Mouse (Mus musculus) midbrain, embryonic 12.5 days (tissue): ENCODE measurements at regions not wholly inside any gene's neighbourhood (a gene's known extent, or its start where the extent isn't known, plus 50 kb on each side); places are given as distances from the start of the nearest gene placed in this dataset.
A peak's percentile ranks its signal among the peaks of the same experiment; 100 is the strongest.

Experiments used
- ATAC-seq: fragments of 200-750 bp; cut with Nextera tagmentation; 2 replicates; pipeline ENCODE4 v1.8.0; 2017; ENCODE audit warnings: low read depth, moderate TSS enrichment, moderate library complexity; ENCODE audit not compliant: low FRiP score
- H3K27ac ChIP-seq: fragments of 300-500 bp; sonication (generic); replicated peaks from 2 replicates; pipeline ENCODE4 v1.5.1; 2016; ENCODE audit warnings: mild to moderate bottlenecking
- H3K27me3 ChIP-seq: fragments of 300-500 bp; sonication (generic); 2 replicates; pipeline ENCODE4 v1.6.1; 2016; ENCODE audit warnings: mild to moderate bottlenecking
- H3K36me3 ChIP-seq: fragments of 300-500 bp; sonication (generic); 2 replicates; pipeline ENCODE4 v1.6.1; 2016
- H3K4me1 ChIP-seq: fragments of 300-500 bp; sonication (generic); 2 replicates; pipeline ENCODE4 v1.6.1; 2016
- H3K4me2 ChIP-seq: fragments of 300-500 bp; sonication (generic); replicated peaks from 2 replicates; pipeline ENCODE4 v1.6.1; 2016; ENCODE audit warnings: mild to moderate bottlenecking, moderate library complexity
- H3K4me3 ChIP-seq: fragments of 300-500 bp; sonication (generic); 2 replicates; pipeline ENCODE4 v1.5.1; 2016; ENCODE audit warnings: mild to moderate bottlenecking
- H3K9ac ChIP-seq: fragments of 300-500 bp; sonication (generic); replicated peaks from 2 replicates; pipeline ENCODE4 v1.6.1; 2016; ENCODE audit warnings: mild to moderate bottlenecking, moderate library complexity
- H3K9me3 ChIP-seq: fragments of 300-500 bp; sonication (generic); 2 replicates; pipeline ENCODE4 v1.6.1; 2016; ENCODE audit warnings: mild to moderate bottlenecking
- WGBS: fragments of 180-500 bp; shearing (Covaris S2); methylation state at CpG from one replicate; pipeline ENCODE4 v1.1.7; 2016; 5-methylcytosine and 5-hydroxymethylcytosine counted together

DNA sequence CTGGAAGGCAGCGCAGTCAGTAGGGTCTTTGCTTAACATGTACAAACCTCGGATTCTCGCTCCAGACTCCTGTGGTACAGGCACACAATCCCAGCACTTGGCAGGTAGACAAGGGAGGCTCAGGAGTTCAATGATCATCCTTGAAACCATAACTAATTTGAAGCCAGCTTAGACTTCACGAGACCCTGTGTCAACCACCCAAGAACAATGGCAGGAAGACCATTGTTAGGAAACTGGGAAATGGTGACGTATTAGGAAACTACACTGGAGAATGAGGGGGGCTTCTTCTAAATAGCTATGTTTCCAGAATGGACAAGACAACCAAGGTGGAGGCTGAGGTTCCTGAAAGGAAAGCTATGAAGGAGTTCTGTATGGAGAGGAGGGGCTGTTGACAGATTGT lies 313.1 kb upstream of the Adgrl2 start:
- no peaks in the 10 kb centered on the region for H3K36me3 ChIP-seq
- WGBS, result 86% methylated on average over 5 of the region's 5 CpGs
- ATAC-seq, result no peak

DNA sequence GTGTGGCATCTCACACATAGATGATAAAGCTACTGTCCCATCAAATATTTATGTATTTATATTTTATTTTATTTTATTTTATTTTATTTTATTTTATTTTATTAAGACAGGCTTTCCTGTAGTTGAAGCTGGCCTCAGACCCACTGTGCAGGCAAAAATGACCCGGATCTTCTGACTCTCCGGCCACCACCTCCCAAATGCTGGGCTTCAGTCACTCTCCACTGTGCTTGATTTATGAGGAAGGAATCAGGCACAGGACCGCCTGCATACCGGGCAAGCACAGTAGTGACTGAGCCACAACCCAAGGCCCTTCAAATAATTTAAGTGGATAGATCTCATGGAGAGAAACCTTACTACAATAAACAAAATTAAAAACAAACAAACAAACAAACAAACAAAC lies 309.6 kb upstream of the Adgrl2 start:
- Histone ChIP-seq H3K9ac (no peak overlapping the region), H3K4me2 (no peak overlapping the region), H3K4me1 (peaks cover 24% of the 10 kb centered on the region), H3K36me3 (no peaks in the 10 kb centered on the region), H3K9me3 (no peaks in the 10 kb centered on the region), H3K27ac (no peak overlapping the region), H3K4me3 (no peak overlapping the region), H3K27me3 (no peaks in the 10 kb centered on the region)
- no peak for ATAC-seq
- WGBS, result 94% methylated on average over 4 of the region's 4 CpGs

More for the DNA sequence above, 313.1 kb upstream of the Adgrl2 start:
- no peak overlapping the region for H3K27ac ChIP-seq
- no peak overlapping the region for H3K4me2 ChIP-seq
- H3K27me3 ChIP-seq, result peaks cover 7% of the 10 kb centered on the region
- no peaks in the 10 kb centered on the region for H3K9me3 ChIP-seq
- H3K4me1 ChIP-seq, result peaks cover 11% of the 10 kb centered on the region; the same call in 1 of the 2 replicates
- H3K4me3 ChIP-seq, result no peak overlapping the region
- H3K9ac ChIP-seq, result no peak overlapping the region

DNA sequence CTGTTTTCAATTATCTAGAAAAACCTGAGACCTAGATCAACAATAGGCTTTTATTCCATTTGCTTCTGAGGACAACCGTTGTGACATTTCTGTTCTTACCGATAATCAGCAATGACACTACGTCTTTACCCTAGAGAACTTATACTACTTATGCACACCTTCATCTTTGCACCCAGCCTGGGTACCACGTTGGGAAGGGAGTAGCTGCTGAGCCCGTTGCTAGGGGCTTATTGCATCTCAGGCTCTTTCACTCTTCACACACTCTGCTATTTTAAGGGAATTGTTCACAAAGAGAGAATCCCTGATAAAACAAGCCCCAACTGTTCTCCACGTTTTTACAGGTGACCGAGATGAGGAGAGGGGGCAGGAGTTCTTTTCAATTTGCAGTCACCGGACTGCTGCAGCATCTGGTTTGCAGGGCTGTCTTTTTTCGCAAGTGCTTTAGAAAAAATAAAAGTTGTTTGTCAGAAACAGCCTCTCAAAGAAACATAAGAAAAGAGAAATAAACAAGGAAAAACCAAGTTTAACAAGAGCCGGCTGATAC lies 306.1 kb upstream of the Adgrl2 start:
- no peaks in the 10 kb centered on the region for H3K27me3 ChIP-seq
- H3K27ac ChIP-seq, result peak overlapping the region; percentile 83
- H3K4me1 ChIP-seq, result peaks cover 45% of the 10 kb centered on the region
- no peak overlapping the region for H3K9ac ChIP-seq
- WGBS, result 39% methylated on average over 10 of the region's 10 CpGs
- H3K9me3 ChIP-seq, result no peaks in the 10 kb centered on the region
- no peak overlapping the region for H3K4me2 ChIP-seq
- no peak for ATAC-seq
- no peak overlapping the region for H3K4me3 ChIP-seq
- H3K36me3 ChIP-seq, result no peaks in the 10 kb centered on the region

GRCm38 (mm10) chr3:149295942-149296341 lies 305.6 kb upstream of the Adgrl2 start:
- H3K4me3 ChIP-seq, result no peak overlapping the region
- H3K36me3 ChIP-seq, result no peaks in the 10 kb centered on the region
- H3K9me3 ChIP-seq, result no peaks in the 10 kb centered on the region
- peak overlapping the region; percentile 13; the same call in 1 of the 2 replicates for H3K4me2 ChIP-seq
- WGBS, result 34% methylated on average over 5 of the region's 7 CpGs
- H3K4me1 ChIP-seq, result peaks cover 50% of the 10 kb centered on the region
- no peak overlapping the region for H3K9ac ChIP-seq
- H3K27ac ChIP-seq, result peak overlapping the region; percentile 83
- ATAC-seq, result peak; percentile 61
- H3K27me3 ChIP-seq, result no peaks in the 10 kb centered on the region

DNA sequence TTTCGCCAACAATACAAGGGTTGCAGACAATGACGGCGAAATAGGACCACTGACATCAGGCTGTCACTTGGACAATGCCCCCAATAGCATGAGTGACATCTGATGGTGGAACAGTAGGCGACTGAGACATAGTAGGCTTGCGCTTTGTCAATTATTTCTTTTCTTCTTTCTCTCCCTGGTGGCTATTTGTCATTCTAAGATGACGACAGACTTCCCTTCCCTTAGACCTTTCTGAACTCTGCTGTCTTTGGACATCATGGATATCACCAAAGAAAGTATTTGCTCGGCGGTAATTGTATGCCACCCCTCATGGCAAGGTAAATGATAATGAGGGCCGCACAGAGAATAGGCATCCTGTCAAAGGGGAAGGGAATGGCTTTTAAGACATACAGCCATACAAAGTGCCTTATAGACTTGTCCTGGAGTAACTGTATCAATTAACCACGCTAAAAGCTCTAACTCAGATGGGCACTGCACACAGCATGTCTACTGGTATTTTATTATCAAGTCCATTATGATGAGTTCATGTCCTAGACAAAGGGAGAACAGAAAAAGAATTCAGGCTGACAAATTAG lies 305.0 kb upstream of the Adgrl2 start:
- H3K4me1 ChIP-seq, result peaks cover 56% of the 10 kb centered on the region
- 22% methylated on average over 10 of the region's 10 CpGs for WGBS
- no peaks in the 10 kb centered on the region for H3K9me3 ChIP-seq
- no peak overlapping the region for H3K4me3 ChIP-seq
- peak overlapping the region; percentile 72 for H3K27ac ChIP-seq
- H3K4me2 ChIP-seq, result no peak overlapping the region
- no peaks in the 10 kb centered on the region for H3K36me3 ChIP-seq
- H3K9ac ChIP-seq, result no peak overlapping the region
- H3K27me3 ChIP-seq, result no peaks in the 10 kb centered on the region; the same call in 1 of the 2 replicates
- peak; percentile 65 for ATAC-seq

- no peak for ATAC-seq
- Histone ChIP-seq H3K4me1 (peaks cover 52% of the 10 kb centered on the region), H3K9ac (no peak overlapping the region), H3K4me3 (no peak overlapping the region), H3K27ac (0 out of 2 replicates have a peak overlapping the region, but pooled peaks have one; percentile 39), H3K9me3 (no peaks in the 10 kb centered on the region), H3K36me3 (no peaks in the 10 kb centered on the region), H3K4me2 (no peak overlapping the region), H3K27me3 (no peaks in the 10 kb centered on the region; the same call in 1 of the 2 replicates)
- 38% methylated on average over 4 of the region's 4 CpGs for WGBS
These were observed 304.1 kb upstream of the Adgrl2 start for GRCm38 (mm10) chr3:149294445-149294844.

- H3K36me3 ChIP-seq, result no peaks in the 10 kb centered on the region
- peak overlapping the region; percentile 52; the same call in 1 of the 2 replicates for H3K27ac ChIP-seq
- H3K4me2 ChIP-seq, result no peak overlapping the region
- WGBS, result 19% methylated on average over 3 of the region's 3 CpGs
- peak; percentile 53 for ATAC-seq
- H3K27me3 ChIP-seq, result peaks cover 10% of the 10 kb centered on the region
- H3K9me3 ChIP-seq, result no peaks in the 10 kb centered on the region
- H3K9ac ChIP-seq, result no peak overlapping the region
- H3K4me3 ChIP-seq, result no peak overlapping the region
- H3K4me1 ChIP-seq, result peaks cover 51% of the 10 kb centered on the region
These were observed 302.1 kb upstream of the Adgrl2 start for GRCm38 (mm10) chr3:149292459-149292858.

- peak overlapping the region; percentile 56 for H3K27ac ChIP-seq
- WGBS, result 7% methylated on average over 7 of the region's 7 CpGs
- peaks cover 10% of the 10 kb centered on the region for H3K27me3 ChIP-seq
- no peak overlapping the region for H3K9ac ChIP-seq
- peaks cover 45% of the 10 kb centered on the region for H3K4me1 ChIP-seq
- H3K9me3 ChIP-seq, result no peaks in the 10 kb centered on the region
- no peak overlapping the region for H3K4me3 ChIP-seq
- no peak for ATAC-seq
- no peaks in the 10 kb centered on the region for H3K36me3 ChIP-seq
- 0 out of 2 replicates have a peak overlapping the region, but pooled peaks have one; percentile 5 for H3K4me2 ChIP-seq
These were observed 301.1 kb upstream of the Adgrl2 start for GRCm38 (mm10) chr3:149291473-149291872.

DNA sequence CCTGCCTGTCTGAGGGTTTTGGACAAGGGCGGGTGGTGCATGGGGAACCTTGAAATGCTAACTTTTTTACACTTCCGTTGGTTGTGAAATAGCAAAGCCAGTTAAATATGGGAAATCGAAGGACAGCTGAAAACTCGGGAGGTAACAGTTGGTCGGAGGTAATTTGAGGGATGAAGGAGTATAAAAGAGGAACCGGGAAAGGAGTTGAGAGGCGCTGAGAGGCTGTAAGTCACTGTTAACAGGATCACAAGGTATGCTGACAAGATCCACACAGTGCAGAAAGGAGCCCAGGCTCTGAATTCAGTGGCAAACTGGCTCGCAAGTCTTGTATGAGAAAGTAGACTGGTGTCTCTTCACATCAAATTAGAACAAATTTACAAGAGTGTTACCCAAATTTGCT lies 299.9 kb upstream of the Adgrl2 start:
- no peak overlapping the region for H3K9ac ChIP-seq
- WGBS, result 74% methylated on average over 8 of the region's 8 CpGs
- peaks cover 10% of the 10 kb centered on the region for H3K27me3 ChIP-seq
- ATAC-seq, result no peak
- peaks cover 34% of the 10 kb centered on the region for H3K4me1 ChIP-seq
- H3K9me3 ChIP-seq, result no peaks in the 10 kb centered on the region
- H3K4me3 ChIP-seq, result no peak overlapping the region
- H3K36me3 ChIP-seq, result no peaks in the 10 kb centered on the region
- H3K4me2 ChIP-seq, result no peak overlapping the region
- H3K27ac ChIP-seq, result no peak overlapping the region

GRCm38 (mm10) chr3:149287080-149287479 lies 296.7 kb upstream of the Adgrl2 start:
- peaks cover 19% of the 10 kb centered on the region for H3K4me1 ChIP-seq
- peaks cover 10% of the 10 kb centered on the region for H3K27me3 ChIP-seq
- no peak for ATAC-seq
- no peak overlapping the region for H3K9ac ChIP-seq
- H3K4me3 ChIP-seq, result no peak overlapping the region
- no peaks in the 10 kb centered on the region for H3K36me3 ChIP-seq
- no peaks in the 10 kb centered on the region for H3K9me3 ChIP-seq
- H3K27ac ChIP-seq, result no peak overlapping the region
- 97% methylated on average over 4 of the region's 4 CpGs for WGBS
- no peak overlapping the region for H3K4me2 ChIP-seq

GRCm38 (mm10) chr3:149284976-149285375 lies 294.6 kb upstream of the Adgrl2 start:
- no peak overlapping the region for H3K9ac ChIP-seq
- H3K27me3 ChIP-seq, result peaks cover 16% of the 10 kb centered on the region
- H3K4me3 ChIP-seq, result no peak overlapping the region
- no peak overlapping the region for H3K4me2 ChIP-seq
- H3K9me3 ChIP-seq, result no peaks in the 10 kb centered on the region
- peaks cover 4% of the 10 kb centered on the region; the same call in 1 of the 2 replicates for H3K4me1 ChIP-seq
- ATAC-seq, result no peak
- no peaks in the 10 kb centered on the region for H3K36me3 ChIP-seq
- no peak overlapping the region for H3K27ac ChIP-seq
- WGBS, result 70% methylated on average over 4 of the region's 4 CpGs

- Histone ChIP-seq H3K36me3 (no peaks in the 10 kb centered on the region), H3K27me3 (peaks cover 6% of the 10 kb centered on the region; the same call in 1 of the 2 replicates), H3K27ac (no peak overlapping the region), H3K4me1 (peaks cover 4% of the 10 kb centered on the region; the same call in 1 of the 2 replicates), H3K4me2 (no peak overlapping the region), H3K9me3 (no peaks in the 10 kb centered on the region), H3K4me3 (no peak overlapping the region), H3K9ac (no peak overlapping the region)
- WGBS, result 85% methylated on average over 9 of the region's 9 CpGs
- ATAC-seq, result no peak
These were observed 290.7 kb upstream of the Adgrl2 start for GRCm38 (mm10) chr3:149280807-149281789.
